Mouse (Mus musculus) lung, postnatal 0 days (tissue): ENCODE measurements around the gene Sema6d. TPM values are rescaled to one million over a fixed set of nuclear protein-coding genes. Genes with fewer than 3 reads are reported as not detected.

Experiments
- ATAC-seq: fragments of 200-750 bp; cut with Nextera tagmentation; 2 replicates; pipeline ENCODE4 v1.8.0; 2017; ENCODE audit warnings: moderate library complexity
- DNase-seq: peaks from one replicate; pipeline ENCODE4 v3.0.0-alpha.2; 2016; ENCODE audit warnings: low spot score
- H3K27ac ChIP-seq: fragments of 300-500 bp; sonication (generic); 2 replicates; pipeline ENCODE4 v1.5.1; 2014; ENCODE audit warnings: antibody characterized with exemption, mild to moderate bottlenecking, low read length, mixed read lengths
- H3K27me3 ChIP-seq: fragments of 300-500 bp; sonication (generic); replicated peaks from 2 replicates; pipeline ENCODE4 v1.6.1; 2014; ENCODE audit warnings: low read length, mixed read lengths; ENCODE audit not compliant: insufficient read depth
- H3K36me3 ChIP-seq: fragments of 300-500 bp; sonication (generic); 2 replicates; pipeline ENCODE4 v1.6.1; 2014; ENCODE audit warnings: low read length, mixed read lengths; ENCODE audit not compliant: insufficient read depth
- H3K4me1 ChIP-seq: fragments of 300-500 bp; sonication (generic); 2 replicates; pipeline ENCODE4 v1.6.1; 2014; ENCODE audit warnings: antibody characterized with exemption, low read depth, low read length, mixed read lengths; ENCODE audit not compliant: insufficient read depth
- H3K4me2 ChIP-seq: fragments of 300-500 bp; sonication (generic); replicated peaks from 2 replicates; pipeline ENCODE4 v1.6.1; 2014; ENCODE audit warnings: low read depth, mild to moderate bottlenecking, low read length, moderate library complexity, mixed read lengths
- H3K4me3 ChIP-seq: fragments of 300-500 bp; sonication (generic); 2 replicates; pipeline ENCODE4 v1.5.1; 2014; ENCODE audit warnings: low read depth, low read length
- H3K9ac ChIP-seq: fragments of 300-500 bp; sonication (generic); replicated peaks from 2 replicates; pipeline ENCODE4 v1.6.1; 2014; ENCODE audit warnings: low read depth, mild to moderate bottlenecking
- H3K9me3 ChIP-seq: fragments of 300-500 bp; sonication (generic); 2 replicates; pipeline ENCODE4 v1.6.1; 2016; ENCODE audit warnings: low read length, mixed read lengths
- CTCF ChIP-seq: IDR thresholded peaks from 2 replicates; pipeline ENCODE4 v1.5.1; 2016; ENCODE audit warnings: antibody characterized with exemption, mild to moderate bottlenecking
- EP300 ChIP-seq: IDR thresholded peaks from 2 replicates; pipeline ENCODE4 v1.6.1; 2016; ENCODE audit warnings: antibody characterized with exemption, mild to moderate bottlenecking, control low read depth
- WGBS: fragments of 180-500 bp; shearing (Covaris S2); extraction: QIAGEN DNeasy Blood & Tissue Kit; methylation state at CpG from one replicate; pipeline ENCODE4 v1.1.7; 2014; 5-methylcytosine and 5-hydroxymethylcytosine counted together
- polyA plus RNA-seq: library from polyadenylated mRNA; unstranded; fragments of >200 nt; fragmentation: Nextera tagmentation; extraction: Ambion mirVana; gene quantifications from 2 replicates; pipeline ENCODE4 v1.2.1, GENCODE M21; 2015

The Sema6d gene
- polyA plus RNA-seq, 1 experiment from 2014 or later, result 7.4 TPM

- no peaks in the 10 kb centered on the region for H3K9me3 ChIP-seq
- no peaks in the 10 kb centered on the region for H3K4me1 ChIP-seq
- H3K27me3 ChIP-seq, result no peaks in the 10 kb centered on the region
- no peaks in the 10 kb centered on the region for H3K36me3 ChIP-seq
- TF ChIP-seq EP300 (no peak), CTCF (no peak)
- no peak overlapping the region for H3K4me2 ChIP-seq
- WGBS, result 93% methylated on average over 2 of the region's 2 CpGs
- ATAC-seq (no peak), DNase-seq (no peak)
- no peak overlapping the region for H3K27ac ChIP-seq
- H3K9ac ChIP-seq, result no peak overlapping the region
- H3K4me3 ChIP-seq, result no peak overlapping the region
These were observed 309.8 kb downstream of the Sema6d start for GRCm38 (mm10) chr2:124399611-124400010.

- TF ChIP-seq CTCF (no peak), EP300 (no peak)
- H3K27ac ChIP-seq, result no peak overlapping the region
- WGBS, result 67% methylated on average over 6 of the region's 6 CpGs
- no peaks in the 10 kb centered on the region for H3K36me3 ChIP-seq
- H3K9ac ChIP-seq, result no peak overlapping the region
- no peaks in the 10 kb centered on the region for H3K9me3 ChIP-seq
- no peaks in the 10 kb centered on the region for H3K27me3 ChIP-seq
- DNase-seq, result no peak
- no peak overlapping the region for H3K4me2 ChIP-seq
- no peak for ATAC-seq
- no peak overlapping the region for H3K4me3 ChIP-seq
- no peaks in the 10 kb centered on the region for H3K4me1 ChIP-seq
These were observed 312.1 kb downstream of the Sema6d start for GRCm38 (mm10) chr2:124401727-124402380.

GRCm38 (mm10) chr2:124403571-124403970 lies 313.8 kb downstream of the Sema6d start:
- Histone ChIP-seq H3K9ac (no peak overlapping the region), H3K27me3 (no peaks in the 10 kb centered on the region), H3K9me3 (no peaks in the 10 kb centered on the region), H3K36me3 (no peaks in the 10 kb centered on the region), H3K4me1 (no peaks in the 10 kb centered on the region), H3K27ac (no peak overlapping the region), H3K4me3 (no peak overlapping the region), H3K4me2 (no peak overlapping the region)
- ATAC-seq (no peak), DNase-seq (no peak)
- TF ChIP-seq EP300 (peak; percentile 30; the same call in 1 of the 2 replicates), CTCF (no peak)
- WGBS, result 65% methylated on average over 8 of the region's 8 CpGs

- H3K4me3 ChIP-seq, result no peak overlapping the region
- H3K9me3 ChIP-seq, result no peaks in the 10 kb centered on the region
- 47% methylated on average over 6 of the region's 6 CpGs for WGBS
- ATAC-seq, result no peak
- no peak overlapping the region for H3K27ac ChIP-seq
- TF ChIP-seq CTCF, result no peak
- TF ChIP-seq EP300, result no peak
- peak; percentile 24 for DNase-seq
- no peaks in the 10 kb centered on the region for H3K36me3 ChIP-seq
- no peaks in the 10 kb centered on the region for H3K27me3 ChIP-seq
- no peak overlapping the region for H3K4me2 ChIP-seq
- H3K9ac ChIP-seq, result no peak overlapping the region
- H3K4me1 ChIP-seq, result no peaks in the 10 kb centered on the region
These were observed 314.2 kb downstream of the Sema6d start for GRCm38 (mm10) chr2:124403981-124404380.

- TF ChIP-seq EP300, result no peak
- TF ChIP-seq CTCF, result no peak
- Histone ChIP-seq H3K4me2 (no peak overlapping the region), H3K27ac (no peak overlapping the region), H3K27me3 (no peaks in the 10 kb centered on the region), H3K4me1 (no peaks in the 10 kb centered on the region), H3K36me3 (no peaks in the 10 kb centered on the region), H3K9ac (no peak overlapping the region), H3K9me3 (no peaks in the 10 kb centered on the region), H3K4me3 (no peak overlapping the region)
- DNase-seq, result no peak
- 79% methylated on average over 6 of the region's 6 CpGs for WGBS
- ATAC-seq, result no peak
These were observed 315.1 kb downstream of the Sema6d start for GRCm38 (mm10) chr2:124404631-124405562.

GRCm38 (mm10) chr2:124408956-124409355 lies 319.2 kb downstream of the Sema6d start:
- WGBS, result 83% methylated on average over 1 of the region's 1 CpGs
- Histone ChIP-seq H3K4me3 (no peak overlapping the region), H3K27ac (no peak overlapping the region)

More at GRCm38 (mm10) chr2:124408956-124409355, 319.2 kb downstream of the Sema6d start:
- DNase-seq (no peak), ATAC-seq (no peak)
- Histone ChIP-seq H3K4me2 (no peak overlapping the region), H3K27me3 (no peaks in the 10 kb centered on the region), H3K9me3 (no peaks in the 10 kb centered on the region), H3K36me3 (no peaks in the 10 kb centered on the region), H3K9ac (no peak overlapping the region), H3K4me1 (no peaks in the 10 kb centered on the region)
- TF ChIP-seq EP300 (no peak), CTCF (no peak)
